Mouse (Mus musculus) MEL (cell line): ENCODE results near the gene Nup210l. TPM values are rescaled to one million over a fixed set of nuclear protein-coding genes. Genes with fewer than 3 reads are reported as not detected.

Experiments used
- DNase-seq: peaks from one replicate; pipeline ENCODE4 v3.0.0; 2011; ENCODE audit warnings: low read depth, low spot score
- H3K27ac ChIP-seq: 2 replicates; pipeline ENCODE4 v1.5.1; 2012; ENCODE audit warnings: low read depth, mild to moderate bottlenecking, control low read depth, low read length, moderate library complexity; ENCODE audit not compliant: control insufficient read depth
- H3K27me3 ChIP-seq, 2 experiments: fragments of 150-350 bp in 1 of 2; sonication (generic) in 1 of 2; 2 replicates each; pipeline ENCODE4 v1.6.1; 2012; ENCODE audit warnings: low read length in 2 of 2, mild to moderate bottlenecking in 2 of 2, improper control_type of control experiment in 1 of 2, moderate library complexity in 1 of 2; ENCODE audit not compliant: insufficient read depth in 2 of 2, control insufficient read depth in 1 of 2
- H3K36me3 ChIP-seq, 2 experiments: 2 replicates each; pipeline ENCODE4 v1.6.1; 2012 to 2014; ENCODE audit warnings: low read length in 2 of 2, improper control_type of control experiment in 1 of 2, inconsistent platforms in 1 of 2, mild to moderate bottlenecking in 1 of 2; ENCODE audit not compliant: insufficient read depth in 2 of 2, control insufficient read depth in 1 of 2
- H3K4me1 ChIP-seq, 2 experiments: fragments of 150-350 bp in 1 of 2; sonication (generic) in 1 of 2; 2 replicates each; pipeline ENCODE4 v1.6.1; 2012; ENCODE audit warnings: low read length in 2 of 2, improper control_type of control experiment in 1 of 2, mild to moderate bottlenecking in 1 of 2; ENCODE audit not compliant: insufficient read depth in 2 of 2, control insufficient read depth in 1 of 2
- H3K4me3 ChIP-seq, 2 experiments: fragments of 150-350 bp in 1 of 2; sonication (generic) in 1 of 2; 2 replicates each; pipeline ENCODE4 v1.5.1; 2012; ENCODE audit warnings: low read depth in 2 of 2, low read length in 2 of 2, mild to moderate bottlenecking in 2 of 2, moderate library complexity in 2 of 2, control low read depth in 1 of 2, improper control_type of control experiment in 1 of 2; ENCODE audit not compliant: control insufficient read depth in 1 of 2, insufficient read depth in 1 of 2
- H3K79me2 ChIP-seq: 2 replicates; pipeline ENCODE4 v1.6.1; 2012; ENCODE audit warnings: mild to moderate bottlenecking, low read length, moderate library complexity; ENCODE audit not compliant: control insufficient read depth, poor library complexity, insufficient read depth
- H3K9ac ChIP-seq: 2 replicates; pipeline ENCODE4 v1.6.1; 2012; ENCODE audit warnings: low read depth, mild to moderate bottlenecking, control low read depth, low read length, moderate library complexity; ENCODE audit not compliant: control insufficient read depth, poor library complexity, severe bottlenecking
- H3K9me3 ChIP-seq: fragments of 150-350 bp; sonication (generic); replicated peaks from 2 replicates; pipeline ENCODE4 v1.6.1; 2012; ENCODE audit warnings: mild to moderate bottlenecking, low read length, improper control_type of control experiment, moderate library complexity; ENCODE audit not compliant: insufficient read depth
- BHLHE40 ChIP-seq: IDR thresholded peaks from 2 replicates; pipeline ENCODE4 v1.6.1; 2012; ENCODE audit warnings: low read depth, mild to moderate bottlenecking, inconsistent platforms, low read length, improper control_type of control experiment, borderline replicate concordance
- CHD2 ChIP-seq: IDR thresholded peaks from 2 replicates; pipeline ENCODE4 v1.6.1; 2011; ENCODE audit warnings: low read length, improper control_type of control experiment
- CTCF ChIP-seq, 3 experiments: IDR thresholded peaks in 2 of 3; conservative IDR thresholded peaks in 1 of 3; 2 replicates each; pipeline ENCODE4 v1.5.1; 2011 to 2012; ENCODE audit warnings: low read length in 3 of 3, low read depth in 2 of 3, mild to moderate bottlenecking in 2 of 3, improper control_type of control experiment in 1 of 3, inconsistent platforms in 1 of 3, mixed read lengths in 1 of 3, moderate library complexity in 1 of 3; ENCODE audit not compliant: control insufficient read depth in 1 of 3, insufficient read depth in 1 of 3, poor library complexity in 1 of 3, severe bottlenecking in 1 of 3
- E2F4 ChIP-seq: IDR thresholded peaks from 2 replicates; pipeline ENCODE4 v1.6.1; 2011; ENCODE audit warnings: low read depth, low read length, improper control_type of control experiment, borderline replicate concordance
- ELF1 ChIP-seq: IDR thresholded peaks from 2 replicates; pipeline ENCODE4 v1.6.1; 2014; ENCODE audit warnings: low read depth, mild to moderate bottlenecking, inconsistent platforms, low read length, improper control_type of control experiment, moderate library complexity
- EP300 ChIP-seq, 2 experiments: IDR thresholded peaks; 2 replicates each; pipeline ENCODE4 v1.6.1; 2011; ENCODE audit warnings: improper control_type of control experiment in 2 of 2, low read length in 2 of 2, low read depth in 1 of 2, mild to moderate bottlenecking in 1 of 2
- ETS1 ChIP-seq: IDR thresholded peaks from 2 replicates; pipeline ENCODE4 v1.6.1; 2012; ENCODE audit warnings: low read depth, mild to moderate bottlenecking, inconsistent platforms, low read length, improper control_type of control experiment, moderate library complexity
- GABPA ChIP-seq: IDR thresholded peaks from 2 replicates; pipeline ENCODE4 v1.6.1; 2012; ENCODE audit warnings: low read depth, mild to moderate bottlenecking, inconsistent platforms, low read length, improper control_type of control experiment, moderate library complexity
- HCFC1 ChIP-seq: IDR thresholded peaks from 2 replicates; pipeline ENCODE4 v1.6.1; 2012; ENCODE audit warnings: low read depth, mild to moderate bottlenecking, inconsistent platforms, low read length, improper control_type of control experiment, moderate library complexity
- JUND ChIP-seq: IDR thresholded peaks from 2 replicates; pipeline ENCODE4 v1.6.1; 2011; ENCODE audit warnings: low read depth, mild to moderate bottlenecking, improper control_type of control experiment, low read length
- MAZ ChIP-seq: IDR thresholded peaks from 2 replicates; pipeline ENCODE4 v1.6.1; 2012; ENCODE audit warnings: low read depth, mild to moderate bottlenecking, inconsistent platforms, low read length, improper control_type of control experiment
- MEF2A ChIP-seq: IDR thresholded peaks from 2 replicates; pipeline ENCODE4 v1.6.1; 2014; ENCODE audit warnings: low read depth, mild to moderate bottlenecking, inconsistent platforms, low read length, improper control_type of control experiment; ENCODE audit not compliant: poor library complexity, insufficient replicate concordance, severe bottlenecking; ENCODE audit errors: extremely low read depth
- MXI1 ChIP-seq: IDR thresholded peaks from 2 replicates; pipeline ENCODE4 v1.6.1; 2011; ENCODE audit warnings: mild to moderate bottlenecking, low read depth, low read length, improper control_type of control experiment
- MYB ChIP-seq: IDR thresholded peaks from 2 replicates; pipeline ENCODE4 v1.6.1; 2011; ENCODE audit warnings: mild to moderate bottlenecking, low read depth, low read length, improper control_type of control experiment
- MYC ChIP-seq: IDR thresholded peaks from 2 replicates; pipeline ENCODE4 v1.6.1; 2011; ENCODE audit warnings: low read depth, mild to moderate bottlenecking, low read length, improper control_type of control experiment, moderate library complexity
- NELFE ChIP-seq: IDR thresholded peaks from 2 replicates; pipeline ENCODE4 v1.6.1; 2011; ENCODE audit warnings: low read depth, low read length, improper control_type of control experiment
- NRF1 ChIP-seq: IDR thresholded peaks from 2 replicates; pipeline ENCODE4 v1.6.1; 2014; ENCODE audit warnings: low read depth, mild to moderate bottlenecking, inconsistent platforms, low read length, improper control_type of control experiment, moderate library complexity; ENCODE audit not compliant: poor library complexity, insufficient read depth, severe bottlenecking
- POLR2A ChIP-seq, 2 experiments: IDR thresholded peaks; 2 replicates each; pipeline ENCODE4 v1.6.1; 2011 to 2012; ENCODE audit warnings: low read length in 2 of 2, mild to moderate bottlenecking in 2 of 2, control low read depth in 1 of 2, improper control_type of control experiment in 1 of 2, low read depth in 1 of 2, moderate library complexity in 1 of 2; ENCODE audit not compliant: control insufficient read depth in 1 of 2, insufficient read depth in 1 of 2, poor library complexity in 1 of 2
- POLR2AphosphoS2 ChIP-seq: IDR thresholded peaks from 2 replicates; pipeline ENCODE4 v1.6.1; 2011; ENCODE audit warnings: low read length, improper control_type of control experiment
- POLR2AphosphoS5 ChIP-seq: IDR thresholded peaks from 2 replicates; pipeline ENCODE4 v1.6.1; 2012; ENCODE audit warnings: low read depth, borderline replicate concordance, mild to moderate bottlenecking, inconsistent platforms, low read length, moderate library complexity, mixed read lengths
- RAD21 ChIP-seq: IDR thresholded peaks from 2 replicates; pipeline ENCODE4 v1.6.1; 2011; ENCODE audit warnings: mild to moderate bottlenecking, low read depth, low read length, improper control_type of control experiment
- RCOR1 ChIP-seq: IDR thresholded peaks from 2 replicates; pipeline ENCODE4 v1.6.1; 2012; ENCODE audit warnings: low read depth, mild to moderate bottlenecking, inconsistent platforms, low read length, improper control_type of control experiment
- TAL1 ChIP-seq: IDR thresholded peaks from 2 replicates; pipeline ENCODE4 v1.6.1; 2012; ENCODE audit warnings: mild to moderate bottlenecking, inconsistent platforms, low read length, moderate library complexity, mixed read lengths
- TCF12 ChIP-seq: IDR thresholded peaks from 2 replicates; pipeline ENCODE4 v1.6.1; 2014; ENCODE audit warnings: low read depth, mild to moderate bottlenecking, inconsistent platforms, low read length, improper control_type of control experiment, moderate library complexity
- UBTF ChIP-seq: IDR thresholded peaks from 2 replicates; pipeline ENCODE4 v1.6.1; 2012; ENCODE audit warnings: low read depth, mild to moderate bottlenecking, inconsistent platforms, low read length, improper control_type of control experiment, moderate library complexity, borderline replicate concordance; ENCODE audit not compliant: insufficient read depth
- USF1 ChIP-seq: IDR thresholded peaks from 2 replicates; pipeline ENCODE4 v1.6.1; 2014; ENCODE audit warnings: low read depth, mild to moderate bottlenecking, inconsistent platforms, low read length, improper control_type of control experiment, moderate library complexity
- USF2 ChIP-seq, 2 experiments: IDR thresholded peaks; 2 replicates each; pipeline ENCODE4 v1.6.1; 2011 to 2012; ENCODE audit warnings: improper control_type of control experiment in 2 of 2, low read length in 2 of 2, borderline replicate concordance in 1 of 2, inconsistent platforms in 1 of 2, low read depth in 1 of 2, mild to moderate bottlenecking in 1 of 2; ENCODE audit not compliant: insufficient read depth in 1 of 2
- ZKSCAN1 ChIP-seq: IDR thresholded peaks from 2 replicates; pipeline ENCODE4 v1.6.1; 2012; ENCODE audit warnings: low read depth, mild to moderate bottlenecking, inconsistent platforms, low read length, improper control_type of control experiment, moderate library complexity
- ZMIZ1 ChIP-seq: IDR thresholded peaks from 2 replicates; pipeline ENCODE4 v1.6.1; 2012; ENCODE audit warnings: low read depth, mild to moderate bottlenecking, inconsistent platforms, low read length, improper control_type of control experiment, moderate library complexity
- ZNF384 ChIP-seq: IDR thresholded peaks from 2 replicates; pipeline ENCODE4 v1.6.1; 2012; ENCODE audit warnings: low read depth, mild to moderate bottlenecking, inconsistent platforms, low read length, improper control_type of control experiment
- polyA plus RNA-seq, 2 experiments: library from polyadenylated mRNA; stranded (reverse) in 1 of 2; unstranded in 1 of 2; fragments of >175 nt in 1 of 2; fragments of >200 nt in 1 of 2; gene quantifications; 2 replicates each; pipeline versions ENCODE4 v1.2.1 to v1.2.4; 2012; ENCODE audit warnings: low replicate concordance in 2 of 2, low read depth in 1 of 2; ENCODE audit not compliant: insufficient read length in 2 of 2, insufficient read depth in 1 of 2, missing spikeins in 1 of 2
- total RNA-seq: library from RNA; depleted of rRNA; stranded (reverse); fragments of 300-350 nt; gene quantifications from 2 replicates; pipeline ENCODE4 v1.2.3, GENCODE M21; 2012

Gene Nup210l
- total and polyA plus RNA-seq, 3 experiments: 0.54 to 0.65 TPM; not detected in 1

GRCm38 (mm10) chr3:90209908-90210566 is 106.1 kb downstream of the Nup210l start (continued):
- TF ChIP-seq E2F4 (no peak), HCFC1 (no peak)

- Histone ChIP-seq H3K36me3 (peaks cover 18 to 29% of the 10 kb centered on the region in 2 experiments), H3K4me3 (peak overlapping the region; percentile 37 to 59), H3K9ac (peak overlapping the region; percentile 98), H3K4me1 (peaks cover 7 to 16% of the 10 kb centered on the region in 2 experiments; a peak in 3 of 4 replicates), H3K9me3 (no peaks in the 10 kb centered on the region), H3K27me3 (no peaks in the 10 kb centered on the region), H3K27ac (peak overlapping the region; percentile 25), H3K79me2 (peaks cover 20% of the 10 kb centered on the region)
- peak; percentile 61 for DNase-seq
- TF ChIP-seq MEF2A (no peak), CTCF (IDR thresholded peaks at IDR 0.05 in 2 of 3, conservative IDR thresholded peaks at IDR 0.05 in 1 of 3; ENCODE audit: control insufficient read depth in 1 of 3, insufficient read depth in 1 of 3, low read depth in 2 of 3, low read length in 3 of 3, poor library complexity in 1 of 3, severe bottlenecking in 1 of 3) (no peak), CHD2 (no peak), ZKSCAN1 (no peak), MYC (peak; percentile 76; the same call in 1 of the 2 replicates), RAD21 (no peak), USF2 (IDR thresholded peaks at IDR 0.05; ENCODE audit: borderline replicate concordance in 1 of 2, insufficient read depth in 1 of 2, low read depth in 1 of 2, low read length in 2 of 2) (0 out of 4 replicates have a peak, but pooled peaks of 1 of the 2 experiments have one; percentile 21), TCF12 (no peak), TAL1 (no peak), ZMIZ1 (0 out of 2 replicates have a peak, but pooled peaks have one; percentile 8), MYB (no peak), GABPA (no peak), MXI1 (peak; percentile 34; the same call in 1 of the 2 replicates), MAZ (no peak), POLR2AphosphoS2 (peak; percentile 72), ETS1 (no peak), NRF1 (no peak), RCOR1 (no peak), BHLHE40 (peak; percentile 59; the same call in 1 of the 2 replicates), HCFC1 (0 out of 2 replicates have a peak, but pooled peaks have one; percentile 5), EP300 (IDR thresholded peaks at IDR 0.05; ENCODE audit: low read depth in 1 of 2, low read length in 2 of 2) (no peak; a peak in 1 of 4 replicates), ELF1 (no peak), JUND (no peak), USF1 (peak; percentile 67; the same call in 1 of the 2 replicates), POLR2A (IDR thresholded peaks at IDR 0.05; ENCODE audit: control insufficient read depth in 1 of 2, insufficient read depth in 1 of 2, low read depth in 1 of 2, low read length in 2 of 2, poor library complexity in 1 of 2) (peak; percentile 30 to 67; a peak in 2 of 4 replicates), ZNF384 (no peak), UBTF (no peak), POLR2AphosphoS5 (no peak), NELFE (no peak)
Measured at GRCm38 (mm10) chr3:90211475-90212398, 107.8 kb downstream of the Nup210l start.
